Mouse (Mus musculus): ENCODE measurements around the gene Pcyt2. TPM values are rescaled to one million over a fixed set of nuclear protein-coding genes. Genes with fewer than 3 reads are reported as not detected.

The Pcyt2 gene
- polyA plus RNA-seq, 1 experiment from 2014 or later = 164 TPM

GRCm38 (mm10) chr11:120608241-120609034, 9.3 kb downstream of the Pcyt2 start, which contains the start of gene Npb:
Gene Npb (plus strand): TSS chr11:120608477.
- peak within 1 kb of the TSS; percentile 69 for H3K9ac ChIP-seq (replicated peaks; ENCODE audit: low read length)
- H3K9me3 ChIP-seq (ENCODE audit: low read length) = no peaks in the 10 kb centered on the region
- peak within 1 kb of the TSS; percentile 74 for H3K4me2 ChIP-seq (replicated peaks; ENCODE audit: low read depth, low read length)
- WGBS = 3% methylated on average over 45 of the region's 45 CpGs
- no peaks in the 10 kb centered on the region for H3K27me3 ChIP-seq (ENCODE audit: insufficient read depth, low read length)
- H3K36me3 ChIP-seq (ENCODE audit: insufficient read depth, low read length) = peaks cover 37% of the 10 kb centered on the region
- H3K4me3 ChIP-seq (ENCODE audit: low read length) = peak within 1 kb of the TSS; percentile 44
- 0 out of 2 replicates have a peak, but pooled peaks have one; percentile 29 for ATAC-seq (ENCODE audit: low FRiP score, low TSS enrichment)
- peaks cover 25% of the 10 kb centered on the region for H3K4me1 ChIP-seq (ENCODE audit: insufficient read depth, low read length)
- peak within 1 kb of the TSS; percentile 51; the same call in 1 of the 2 replicates for H3K27ac ChIP-seq (ENCODE audit: low read length)

GRCm38 (mm10) chr11:120606764-120607163, 11.0 kb downstream of the Pcyt2 start:
- ATAC-seq (ENCODE audit: low FRiP score, low TSS enrichment) = no peak
- Histone ChIP-seq H3K27me3 (ENCODE audit: insufficient read depth, low read length) (no peaks in the 10 kb centered on the region), H3K4me2 (replicated peaks; ENCODE audit: low read depth, low read length) (no peak overlapping the region), H3K36me3 (ENCODE audit: insufficient read depth, low read length) (peaks cover 36% of the 10 kb centered on the region), H3K27ac (ENCODE audit: low read length) (no peak overlapping the region; the same call in 1 of the 2 replicates), H3K4me3 (ENCODE audit: low read length) (no peak overlapping the region), H3K4me1 (ENCODE audit: insufficient read depth, low read length) (peaks cover 25% of the 10 kb centered on the region), H3K9me3 (ENCODE audit: low read length) (no peaks in the 10 kb centered on the region), H3K9ac (replicated peaks; ENCODE audit: low read length) (no peak overlapping the region)
- 72% methylated on average over 4 of the region's 4 CpGs for WGBS

GRCm38 (mm10) chr11:120605667-120606066, 12.1 kb downstream of the Pcyt2 start:
- no peaks in the 10 kb centered on the region for H3K9me3 ChIP-seq (ENCODE audit: low read length)
- ATAC-seq (ENCODE audit: low FRiP score, low TSS enrichment) = no peak
- H3K4me2 ChIP-seq (replicated peaks; ENCODE audit: low read depth, low read length) = no peak overlapping the region
- peaks cover 25% of the 10 kb centered on the region for H3K4me1 ChIP-seq (ENCODE audit: insufficient read depth, low read length)
- no peak overlapping the region for H3K27ac ChIP-seq (ENCODE audit: low read length)
- H3K4me3 ChIP-seq (ENCODE audit: low read length) = no peak overlapping the region
- H3K27me3 ChIP-seq (ENCODE audit: insufficient read depth, low read length) = no peaks in the 10 kb centered on the region
- WGBS = 88% methylated on average over 7 of the region's 7 CpGs
- no peak overlapping the region for H3K9ac ChIP-seq (replicated peaks; ENCODE audit: low read length)
- peaks cover 34% of the 10 kb centered on the region for H3K36me3 ChIP-seq (ENCODE audit: insufficient read depth, low read length)

- WGBS = 81% methylated on average over 2 of the region's 2 CpGs
- Histone ChIP-seq H3K27ac (ENCODE audit: low read length) (no peak overlapping the region), H3K27me3 (ENCODE audit: insufficient read depth, low read length) (no peaks in the 10 kb centered on the region), H3K4me3 (ENCODE audit: low read length) (no peak overlapping the region), H3K4me2 (replicated peaks; ENCODE audit: low read depth, low read length) (no peak overlapping the region), H3K9ac (replicated peaks; ENCODE audit: low read length) (no peak overlapping the region), H3K4me1 (ENCODE audit: insufficient read depth, low read length) (peaks cover 22% of the 10 kb centered on the region), H3K36me3 (ENCODE audit: insufficient read depth, low read length) (peaks cover 33% of the 10 kb centered on the region), H3K9me3 (ENCODE audit: low read length) (no peaks in the 10 kb centered on the region)
- ATAC-seq (ENCODE audit: low FRiP score, low TSS enrichment) = no peak
Measured at GRCm38 (mm10) chr11:120603545-120603944, 14.2 kb downstream of the Pcyt2 start.

- Histone ChIP-seq H3K27me3 (ENCODE audit: insufficient read depth, low read length) (no peaks in the 10 kb centered on the region), H3K4me3 (ENCODE audit: low read length) (no peak overlapping the region), H3K9ac (replicated peaks; ENCODE audit: low read length) (no peak overlapping the region), H3K36me3 (ENCODE audit: insufficient read depth, low read length) (peaks cover 41% of the 10 kb centered on the region), H3K9me3 (ENCODE audit: low read length) (no peaks in the 10 kb centered on the region), H3K4me1 (ENCODE audit: insufficient read depth, low read length) (peaks cover 18% of the 10 kb centered on the region), H3K4me2 (replicated peaks; ENCODE audit: low read depth, low read length) (no peak overlapping the region), H3K27ac (ENCODE audit: low read length) (no peak overlapping the region)
- 95% methylated on average over 3 of the region's 3 CpGs for WGBS
- ATAC-seq (ENCODE audit: low FRiP score, low TSS enrichment) = no peak
Measured at GRCm38 (mm10) chr11:120600716-120601115, 17.0 kb downstream of the Pcyt2 start.

GRCm38 (mm10) chr11:120598990-120599549, 18.7 kb downstream of the Pcyt2 start:
- no peaks in the 10 kb centered on the region for H3K27me3 ChIP-seq (ENCODE audit: insufficient read depth, low read length)
- peaks cover 18% of the 10 kb centered on the region for H3K4me1 ChIP-seq (ENCODE audit: insufficient read depth, low read length)
- H3K4me2 ChIP-seq (replicated peaks; ENCODE audit: low read depth, low read length) = peak overlapping the region; percentile 84
- H3K27ac ChIP-seq (ENCODE audit: low read length) = peak overlapping the region; percentile 82
- H3K9ac ChIP-seq (replicated peaks; ENCODE audit: low read length) = peak overlapping the region; percentile 97
- WGBS = 41% methylated on average over 17 of the region's 17 CpGs
- peaks cover 46% of the 10 kb centered on the region for H3K36me3 ChIP-seq (ENCODE audit: insufficient read depth, low read length)
- peak overlapping the region; percentile 91 for H3K4me3 ChIP-seq (ENCODE audit: low read length)
- H3K9me3 ChIP-seq (ENCODE audit: low read length) = no peaks in the 10 kb centered on the region
- no peak for ATAC-seq (ENCODE audit: low FRiP score, low TSS enrichment)

GRCm38 (mm10) chr11:120598283-120598989, 19.3 kb downstream of the Pcyt2 start, which contains the start of the genes Alyref and Anapc11:
Gene Alyref (minus strand): TSS chr11:120598365.
Gene Anapc11 (plus strand): TSS chr11:120598421.
- H3K4me1 ChIP-seq (ENCODE audit: insufficient read depth, low read length) = peaks cover 18% of the 10 kb centered on the region
- H3K36me3 ChIP-seq (ENCODE audit: insufficient read depth, low read length) = peaks cover 50% of the 10 kb centered on the region
- H3K4me2 ChIP-seq (replicated peaks; ENCODE audit: low read depth, low read length) = peak within 1 kb of the TSS; percentile 92
- H3K9me3 ChIP-seq (ENCODE audit: low read length) = no peaks in the 10 kb centered on the region
- no peaks in the 10 kb centered on the region for H3K27me3 ChIP-seq (ENCODE audit: insufficient read depth, low read length)
- peak within 1 kb of the TSS; percentile 91 for H3K4me3 ChIP-seq (ENCODE audit: low read length)
- peak within 1 kb of the TSS; percentile 97 for H3K9ac ChIP-seq (replicated peaks; ENCODE audit: low read length)
- H3K27ac ChIP-seq (ENCODE audit: low read length) = peak within 1 kb of the TSS; percentile 84
- peak; percentile 98 for ATAC-seq (ENCODE audit: low FRiP score, low TSS enrichment)
- WGBS = under 1% methylated on average over 85 of the region's 88 CpGs

- Histone ChIP-seq H3K4me2 (replicated peaks; ENCODE audit: low read depth, low read length) (peak overlapping the region; percentile 92), H3K27me3 (ENCODE audit: insufficient read depth, low read length) (no peaks in the 10 kb centered on the region), H3K4me3 (ENCODE audit: low read length) (peak overlapping the region; percentile 91), H3K9me3 (ENCODE audit: low read length) (no peaks in the 10 kb centered on the region), H3K27ac (ENCODE audit: low read length) (peak overlapping the region; percentile 84), H3K4me1 (ENCODE audit: insufficient read depth, low read length) (peaks cover 18% of the 10 kb centered on the region), H3K9ac (replicated peaks; ENCODE audit: low read length) (peak overlapping the region; percentile 97), H3K36me3 (ENCODE audit: insufficient read depth, low read length) (peaks cover 51% of the 10 kb centered on the region)
- ATAC-seq (ENCODE audit: low FRiP score, low TSS enrichment) = peak; percentile 75
- WGBS = 3% methylated on average over 91 of the region's 99 CpGs
Measured at GRCm38 (mm10) chr11:120597240-120598235, 20.2 kb downstream of the Pcyt2 start.

GRCm38 (mm10) chr11:120588531-120588930, 29.2 kb downstream of the Pcyt2 start:
- Histone ChIP-seq H3K4me1 (ENCODE audit: insufficient read depth, low read length) (no peaks in the 10 kb centered on the region), H3K27ac (ENCODE audit: low read length) (no peak overlapping the region), H3K27me3 (ENCODE audit: insufficient read depth, low read length) (no peaks in the 10 kb centered on the region), H3K9ac (replicated peaks; ENCODE audit: low read length) (no peak overlapping the region), H3K4me2 (replicated peaks; ENCODE audit: low read depth, low read length) (no peak overlapping the region), H3K4me3 (ENCODE audit: low read length) (no peak overlapping the region), H3K9me3 (ENCODE audit: low read length) (0 out of 2 replicates have a peak, but pooled peaks cover 4% of the 10 kb centered on the region), H3K36me3 (ENCODE audit: insufficient read depth, low read length) (peaks cover 68% of the 10 kb centered on the region)
- no peak for ATAC-seq (ENCODE audit: low FRiP score, low TSS enrichment)
- WGBS = 91% methylated on average over 6 of the region's 6 CpGs

Measured in kidney, embryonic 16.5 days (tissue).